Mouse (Mus musculus) C2C12 (cell line): ENCODE data around the gene Abt1. TPM values are rescaled to one million over a fixed set of nuclear protein-coding genes. Genes with fewer than 3 reads are reported as not detected.

Source experiments
- H3K27me3 ChIP-seq: one replicate; pipeline ENCODE4 v1.6.1; 2011; ENCODE audit not compliant: control insufficient read depth, insufficient read depth, insufficient read length
- H3K36me3 ChIP-seq: one replicate; pipeline ENCODE4 v1.6.1; 2011; ENCODE audit not compliant: control insufficient read depth, insufficient read depth
- H3K4me3 ChIP-seq: one replicate; pipeline ENCODE4 v1.5.1; 2011; ENCODE audit warnings: mild to moderate bottlenecking, control low read depth; ENCODE audit not compliant: poor library complexity, insufficient read depth, severe bottlenecking
- H3K79me2 ChIP-seq: one replicate; pipeline ENCODE4 v1.6.1; 2011; ENCODE audit not compliant: control insufficient read depth, insufficient read depth
- H3K79me3 ChIP-seq: one replicate; pipeline ENCODE4 v1.6.1; 2011; ENCODE audit warnings: low read depth, control low read depth
- H3ac ChIP-seq: one replicate; pipeline ENCODE3; 2011; ENCODE audit warnings: low read depth; ENCODE audit not compliant: control insufficient read depth, insufficient read length
- CEBPB ChIP-seq: IDR thresholded peaks from one replicate; pipeline ENCODE4 v1.6.1; 2011; ENCODE audit warnings: low read depth, mild to moderate bottlenecking, control low read depth, moderate library complexity
- CTCF ChIP-seq: IDR thresholded peaks from one replicate; pipeline ENCODE4 v1.5.1; 2011; ENCODE audit not compliant: control insufficient read depth, insufficient read depth, insufficient read length
- FOSL1 ChIP-seq: IDR thresholded peaks from one replicate; pipeline ENCODE4 v1.8.0; 2011; ENCODE audit warnings: mild to moderate bottlenecking, low read length; ENCODE audit not compliant: poor library complexity, insufficient read depth, severe bottlenecking
- MAX ChIP-seq: IDR thresholded peaks from one replicate; pipeline ENCODE4 v1.6.1; 2011; ENCODE audit warnings: mild to moderate bottlenecking, control low read depth
- MYOD1 ChIP-seq: IDR thresholded peaks from one replicate; pipeline ENCODE4 v1.6.1; 2011; ENCODE audit warnings: low read depth; ENCODE audit not compliant: control insufficient read depth, insufficient read length
- MYOG ChIP-seq: IDR thresholded peaks from one replicate; pipeline ENCODE4 v1.6.1; 2011; ENCODE audit not compliant: control insufficient read depth, insufficient read length; ENCODE audit errors: extremely low read depth
- USF1 ChIP-seq: IDR thresholded peaks from one replicate; pipeline ENCODE4 v1.6.1; 2011; ENCODE audit warnings: low read depth, mild to moderate bottlenecking, control low read depth, moderate library complexity
- polyA plus RNA-seq: library from polyadenylated mRNA; unstranded; fragments of >200 nt; fragmentation: generic; extraction: Trizol; gene quantifications from one replicate; pipeline ENCODE4 v1.2.1, GENCODE M21; 2012; ENCODE audit warnings: missing spikeins

The Abt1 gene
- polyA plus RNA-seq, 1 experiment: 11.2 TPM

DNA sequence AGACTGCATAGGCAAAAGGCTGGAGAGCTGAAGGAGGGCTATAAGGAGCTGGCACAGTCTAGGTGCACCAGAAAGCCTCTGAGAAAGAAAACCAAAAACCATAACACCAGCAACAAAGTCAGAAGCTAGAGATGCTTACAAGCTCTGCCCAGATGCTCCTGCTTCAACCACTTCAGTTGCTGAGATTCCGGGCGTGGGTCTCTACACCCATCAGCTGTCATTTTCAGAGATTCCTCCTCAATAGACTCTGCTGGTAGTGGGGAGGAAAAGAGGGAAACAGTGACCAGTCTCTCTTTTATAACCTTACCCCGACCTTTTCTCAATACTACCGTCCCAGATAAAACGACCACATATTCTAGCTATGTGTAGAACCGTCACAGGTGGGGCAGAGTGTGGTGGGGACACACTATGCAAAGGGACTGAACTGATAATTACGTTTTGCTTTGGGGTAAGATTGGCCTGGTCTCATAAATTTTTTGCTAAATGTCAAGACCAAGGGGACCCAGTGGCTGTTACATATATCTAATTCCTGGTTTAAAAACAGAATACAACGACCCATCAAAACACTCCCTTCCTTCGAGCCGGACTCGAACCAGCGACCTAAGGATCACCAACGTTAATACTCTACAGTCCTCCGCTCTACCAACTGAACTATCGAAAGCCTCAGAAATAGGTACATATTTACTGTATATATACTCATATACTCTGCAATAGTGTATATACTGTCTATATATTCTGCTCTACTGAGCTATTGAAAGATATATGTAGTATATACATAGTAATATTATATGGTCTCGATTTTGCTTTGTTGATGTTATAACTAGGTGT, 4.7 kb upstream of the Abt1 start:
- H3K79me2 ChIP-seq: peaks cover 3% of the 10 kb centered on the region
- no peak overlapping the region for H3K4me3 ChIP-seq
- no peaks in the 10 kb centered on the region for H3K27me3 ChIP-seq
- no peak for TF ChIP-seq MAX
- no peak for TF ChIP-seq CTCF
- no peak for TF ChIP-seq MYOD1
- TF ChIP-seq MYOG: no peak
- TF ChIP-seq USF1: no peak
- no peak for TF ChIP-seq CEBPB
- no peak for TF ChIP-seq FOSL1
- H3ac ChIP-seq: no peak overlapping the region
- peaks cover 1% of the 10 kb centered on the region for H3K79me3 ChIP-seq
- no peaks in the 10 kb centered on the region for H3K36me3 ChIP-seq

DNA sequence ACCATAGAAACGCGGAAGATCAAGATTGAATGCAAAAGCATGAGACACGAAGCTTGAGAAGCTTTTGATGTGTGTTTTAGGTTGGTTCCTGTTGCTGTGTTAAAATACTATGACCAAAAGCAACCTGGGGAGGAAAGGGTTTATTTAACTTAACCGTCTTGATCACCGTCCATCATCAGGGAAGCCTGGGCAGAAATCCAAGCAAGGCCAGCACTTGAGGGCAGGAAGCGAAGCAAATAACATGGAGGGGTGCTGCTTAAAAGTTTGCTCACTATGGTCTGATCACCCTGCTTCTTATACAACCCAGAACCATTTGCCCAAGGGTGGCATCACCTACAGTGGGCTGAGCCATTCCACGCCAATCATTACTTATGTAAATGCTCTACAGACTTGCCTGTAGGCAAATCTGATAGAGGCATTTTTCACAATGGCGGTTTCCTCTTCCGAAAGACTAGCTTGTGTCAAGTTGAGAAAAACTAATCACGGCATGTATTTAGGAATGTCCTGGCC, 3.8 kb upstream of the Abt1 start:
- Histone ChIP-seq H3ac (no peak overlapping the region), H3K27me3 (no peaks in the 10 kb centered on the region), H3K79me3 (peaks cover 9% of the 10 kb centered on the region), H3K36me3 (peaks cover 2% of the 10 kb centered on the region), H3K4me3 (no peak overlapping the region), H3K79me2 (peaks cover 12% of the 10 kb centered on the region)
- no peak for TF ChIP-seq MAX
- no peak for TF ChIP-seq USF1
- no peak for TF ChIP-seq MYOD1
- TF ChIP-seq MYOG: no peak
- TF ChIP-seq CEBPB: no peak
- TF ChIP-seq CTCF: no peak
- no peak for TF ChIP-seq FOSL1

DNA sequence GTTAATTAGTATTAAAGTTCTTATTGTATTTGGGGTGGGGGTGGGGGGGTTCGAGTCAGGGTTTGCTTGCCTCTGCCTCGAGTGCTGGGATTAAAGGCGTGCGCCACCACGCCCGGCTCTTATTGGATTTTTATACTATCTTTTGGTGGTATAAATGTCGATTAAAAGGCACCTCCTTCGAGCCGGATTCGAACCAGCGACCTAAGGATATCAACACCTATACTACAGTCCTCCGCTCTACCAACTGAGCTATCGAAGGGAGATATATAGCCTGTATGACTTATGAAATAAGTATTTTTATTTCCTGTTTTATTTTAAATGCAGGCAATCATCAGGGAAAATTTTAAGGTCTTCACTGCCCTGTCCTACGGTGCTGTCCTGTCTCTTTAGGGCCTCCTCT, 3.3 kb upstream of the Abt1 start:
- no peak overlapping the region for H3K4me3 ChIP-seq
- peaks cover 12% of the 10 kb centered on the region for H3K79me3 ChIP-seq
- peaks cover 17% of the 10 kb centered on the region for H3K79me2 ChIP-seq
- no peaks in the 10 kb centered on the region for H3K27me3 ChIP-seq
- H3ac ChIP-seq: no peak overlapping the region
- H3K36me3 ChIP-seq: peaks cover 7% of the 10 kb centered on the region
- no peak for TF ChIP-seq MYOD1
- no peak for TF ChIP-seq CTCF
- TF ChIP-seq USF1: no peak
- TF ChIP-seq FOSL1: no peak
- TF ChIP-seq MYOG: no peak
- no peak for TF ChIP-seq MAX
- TF ChIP-seq CEBPB: no peak

DNA sequence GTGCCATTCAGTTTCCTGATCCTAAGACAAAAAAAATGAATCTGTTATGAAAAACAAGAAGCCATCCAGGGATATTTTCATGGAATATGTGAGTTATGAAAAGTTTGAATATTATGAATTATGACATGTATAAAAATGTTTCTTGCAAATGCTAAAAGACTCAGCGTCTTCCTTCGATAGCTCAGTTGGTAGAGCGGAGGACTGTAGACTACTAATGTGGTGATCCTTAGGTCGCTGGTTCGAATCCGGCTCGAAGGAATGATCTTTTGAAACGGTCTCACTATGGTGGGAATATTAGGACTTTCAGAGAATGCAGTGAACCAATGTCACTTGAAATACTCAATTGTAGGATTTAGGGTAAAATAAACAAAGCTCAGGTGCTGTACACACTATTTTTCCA, 2.7 kb upstream of the Abt1 start:
- H3K79me2 ChIP-seq: peaks cover 23% of the 10 kb centered on the region
- no peak overlapping the region for H3K4me3 ChIP-seq
- TF ChIP-seq USF1 (no peak), CEBPB (no peak), CTCF (no peak), MAX (no peak), FOSL1 (no peak), MYOD1 (no peak), MYOG (no peak)
- no peaks in the 10 kb centered on the region for H3K27me3 ChIP-seq
- peaks cover 13% of the 10 kb centered on the region for H3K36me3 ChIP-seq
- H3ac ChIP-seq: no peak overlapping the region
- H3K79me3 ChIP-seq: peaks cover 12% of the 10 kb centered on the region

DNA sequence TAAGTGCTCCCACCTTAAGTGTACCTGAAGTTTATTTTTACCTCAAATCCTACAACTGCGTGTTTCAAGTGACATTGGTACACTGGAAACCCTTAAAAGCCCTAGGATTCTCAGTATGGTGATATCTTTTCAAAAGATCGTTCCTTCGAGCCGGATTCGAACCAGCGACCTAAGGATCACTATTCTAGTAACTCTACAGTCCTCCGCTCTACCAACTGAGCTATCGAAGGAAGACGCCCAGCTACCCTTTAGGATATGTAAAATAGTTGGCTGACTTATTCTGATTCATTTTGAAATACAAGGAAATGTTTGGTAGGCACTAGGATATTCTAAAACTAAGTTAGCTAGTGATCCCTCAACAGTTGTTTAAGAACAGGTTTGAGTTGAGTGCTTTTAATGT, 1.8 kb upstream of the Abt1 start:
- Histone ChIP-seq H3K4me3 (no peak overlapping the region), H3ac (no peak overlapping the region)

More for the DNA sequence above, 1.8 kb upstream of the Abt1 start:
- H3K79me2 ChIP-seq: peaks cover 32% of the 10 kb centered on the region
- H3K36me3 ChIP-seq: peaks cover 21% of the 10 kb centered on the region
- H3K79me3 ChIP-seq: peaks cover 12% of the 10 kb centered on the region
- TF ChIP-seq USF1 (no peak), CEBPB (peak; percentile 18), MYOD1 (no peak)
- no peaks in the 10 kb centered on the region for H3K27me3 ChIP-seq
